Mouse (Mus musculus): ENCODE data around the gene Chrdl2. TPM values are rescaled to one million over a fixed set of nuclear protein-coding genes. Genes with fewer than 3 reads are reported as not detected.
A peak's percentile ranks its signal among the peaks of the same experiment; 100 is the strongest.
"Not testable (repeated sequence)": the region's sequence is repeated elsewhere in the genome, so short reads cannot be mapped to it uniquely, and the experiment has no call there.

Gene Chrdl2
- under 1 TPM in 1 of 2 experiments, not detected in 1; 0.37 TPM for total RNA-seq (2021)
- long read RNA-seq, experiment 1: 0 reads
- long read RNA-seq, experiment 2: 0 reads

DNA sequence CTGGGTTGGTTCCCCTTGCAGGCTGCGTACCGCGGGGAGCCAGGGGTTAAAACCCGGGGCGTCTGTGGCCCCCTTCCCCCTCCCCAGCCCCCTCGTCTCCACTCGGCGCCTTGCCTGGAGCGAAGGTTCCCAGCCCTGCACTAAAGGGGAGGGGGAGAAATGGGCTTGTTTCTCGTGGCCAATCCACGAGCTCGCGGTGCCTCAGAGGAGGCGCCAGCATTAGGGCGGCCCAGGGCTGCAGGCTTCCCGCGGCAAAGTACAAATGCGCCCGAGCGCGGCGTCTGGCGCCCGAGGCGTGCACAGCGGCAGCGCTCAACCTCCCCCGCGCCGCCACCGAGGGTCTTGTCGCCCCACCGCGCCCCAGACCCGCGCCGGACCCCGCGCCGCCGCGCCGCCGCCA, at the start of gene Chrdl2:
Chrdl2 (plus strand) TSS at position 383 of the 400 bp plus-strand sequence.
- DNase-seq (ENCODE audit: low spot score in 2 of 2): peak; percentile 24 to 39

DNA sequence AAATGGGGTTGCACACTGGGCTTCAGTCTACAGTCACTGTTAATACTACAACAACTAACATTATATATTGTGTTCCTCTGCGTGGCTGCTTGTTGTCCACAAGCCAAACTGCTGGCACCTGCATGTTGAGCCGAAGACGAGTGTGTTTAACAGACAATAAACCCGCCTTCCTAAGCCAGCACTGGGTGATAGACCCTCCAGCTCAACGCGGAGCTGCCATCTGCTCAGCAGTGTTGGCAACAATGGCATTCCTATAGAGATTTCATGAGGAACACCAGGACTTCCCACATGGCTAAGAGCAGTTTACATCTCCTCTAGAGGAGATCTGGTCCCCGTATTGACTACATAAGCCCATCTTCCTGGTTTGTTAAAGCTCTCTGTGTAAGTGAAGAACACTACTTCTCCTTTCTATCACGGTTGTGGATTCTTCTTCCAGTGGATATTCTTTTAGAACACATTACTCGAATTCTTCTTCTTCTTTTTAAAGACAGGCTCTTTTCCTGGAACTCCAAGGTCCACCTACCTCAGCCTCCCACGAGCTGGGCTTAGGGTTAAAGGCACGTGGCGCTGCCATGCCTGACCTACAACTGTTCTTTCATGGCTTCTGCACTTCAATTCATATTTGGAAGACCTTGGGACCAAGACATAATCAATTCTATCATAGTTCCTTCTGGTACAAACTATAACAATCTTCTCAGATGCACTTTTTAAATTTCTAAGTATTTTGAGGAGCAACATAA, 48.6 kb upstream of the Chrdl2 start:
- DNase-seq (ENCODE audit: low spot score in 2 of 2): no peak

DNA sequence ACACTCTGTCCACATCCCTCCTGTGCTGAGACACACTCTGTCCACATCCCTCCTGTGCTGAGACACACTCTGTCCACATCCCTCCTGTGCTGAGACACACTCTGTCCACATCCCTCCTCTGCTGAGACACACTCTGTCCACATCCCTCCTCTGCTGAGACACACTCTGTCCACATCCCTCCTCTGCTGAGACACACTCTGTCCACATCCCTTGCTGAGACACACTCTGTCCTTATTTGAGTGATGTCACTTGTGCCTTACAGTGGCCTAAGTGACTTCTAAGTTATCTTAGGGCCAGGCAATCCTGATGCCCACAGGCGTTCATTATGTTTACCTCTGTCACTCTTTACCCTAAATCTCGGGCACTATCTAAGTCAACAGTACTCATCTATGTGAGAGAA, 45.4 kb upstream of the Chrdl2 start:
- DNase-seq (ENCODE audit: low spot score in 2 of 2): not testable (repeated sequence)

DNA sequence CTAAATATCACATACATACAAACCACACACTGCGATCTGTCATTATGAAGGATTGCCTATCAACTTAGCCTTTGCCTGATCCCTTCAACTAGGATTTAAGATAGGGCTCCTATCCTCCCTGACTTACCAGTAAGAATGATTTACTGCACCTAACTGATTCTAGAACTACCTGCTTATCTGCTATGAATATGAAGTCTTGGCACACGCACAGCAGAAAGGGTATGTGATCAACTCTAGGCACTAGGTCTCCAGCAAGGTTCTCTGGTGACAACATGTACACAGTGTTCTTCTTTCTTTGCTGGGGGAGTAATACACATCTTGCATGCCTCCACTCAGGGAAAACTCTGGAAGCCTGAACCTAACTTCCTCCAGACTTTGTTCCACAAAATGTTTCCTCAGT, 44.5 kb upstream of the Chrdl2 start:
- no peak for DNase-seq (ENCODE audit: low spot score in 2 of 2)

DNA sequence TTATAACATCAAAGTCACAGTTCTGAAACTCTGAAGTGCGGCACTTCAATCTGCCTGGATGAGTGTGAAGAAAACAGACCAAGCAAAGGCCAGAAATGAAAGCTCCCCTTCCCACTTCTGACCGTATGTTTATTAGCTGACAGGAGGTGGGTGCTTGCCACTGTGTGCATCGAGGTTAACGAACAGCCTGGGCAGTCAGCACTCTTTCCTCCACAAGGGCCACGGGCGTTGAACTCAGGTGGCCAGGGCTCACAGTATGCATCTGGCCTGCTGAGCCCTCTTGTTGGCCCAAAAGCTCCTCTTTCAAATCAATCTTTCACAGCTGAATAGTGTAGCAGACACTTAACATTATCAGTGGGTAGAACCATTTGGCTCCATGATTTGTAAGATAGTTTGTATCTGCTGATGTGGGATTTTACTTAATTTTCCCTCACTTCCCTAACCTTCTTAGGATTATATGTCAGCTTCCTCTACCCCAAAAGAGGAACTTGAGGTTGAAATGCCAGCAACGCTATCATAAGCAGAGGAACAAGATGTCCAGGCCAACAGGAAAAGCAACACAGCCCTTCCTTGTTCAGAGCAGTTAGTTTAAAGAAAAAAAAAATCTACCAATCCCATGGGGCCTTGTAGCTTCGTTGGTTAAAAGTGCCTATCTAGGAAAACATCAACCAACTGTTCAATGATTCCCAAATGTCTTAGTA, 43.3 kb upstream of the Chrdl2 start:
- DNase-seq (ENCODE audit: low spot score in 2 of 2): no peak

DNA sequence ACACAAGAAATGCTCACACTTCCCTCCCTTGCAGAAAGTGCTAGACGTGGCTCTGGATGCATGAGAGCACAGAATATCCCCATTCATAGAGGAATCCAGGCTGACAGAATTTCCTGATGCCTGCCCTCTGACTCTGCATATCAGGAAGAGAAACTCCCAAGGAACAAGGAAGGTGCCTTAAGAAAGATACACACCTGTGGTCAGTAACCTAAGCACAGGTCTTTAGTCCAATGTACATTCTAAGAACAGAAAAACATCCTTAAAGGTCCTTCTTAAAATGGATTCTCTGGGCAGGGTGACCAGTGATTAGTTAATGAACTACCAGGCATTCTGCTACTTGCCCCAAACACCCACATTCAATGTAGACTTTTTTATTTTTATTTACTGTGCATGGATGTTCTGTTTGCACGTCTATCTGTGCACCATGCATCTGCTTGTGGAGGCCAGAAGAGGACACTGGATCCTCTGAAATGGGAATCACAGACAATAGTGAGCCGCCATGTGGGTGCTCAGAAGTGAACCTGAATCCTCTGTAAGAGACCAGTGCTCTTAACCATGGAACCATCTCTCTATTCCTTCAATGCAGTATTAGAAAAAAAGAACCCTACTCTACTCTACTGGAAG, 42.6 kb upstream of the Chrdl2 start:
- no peak for DNase-seq (ENCODE audit: low spot score in 2 of 2)

DNA sequence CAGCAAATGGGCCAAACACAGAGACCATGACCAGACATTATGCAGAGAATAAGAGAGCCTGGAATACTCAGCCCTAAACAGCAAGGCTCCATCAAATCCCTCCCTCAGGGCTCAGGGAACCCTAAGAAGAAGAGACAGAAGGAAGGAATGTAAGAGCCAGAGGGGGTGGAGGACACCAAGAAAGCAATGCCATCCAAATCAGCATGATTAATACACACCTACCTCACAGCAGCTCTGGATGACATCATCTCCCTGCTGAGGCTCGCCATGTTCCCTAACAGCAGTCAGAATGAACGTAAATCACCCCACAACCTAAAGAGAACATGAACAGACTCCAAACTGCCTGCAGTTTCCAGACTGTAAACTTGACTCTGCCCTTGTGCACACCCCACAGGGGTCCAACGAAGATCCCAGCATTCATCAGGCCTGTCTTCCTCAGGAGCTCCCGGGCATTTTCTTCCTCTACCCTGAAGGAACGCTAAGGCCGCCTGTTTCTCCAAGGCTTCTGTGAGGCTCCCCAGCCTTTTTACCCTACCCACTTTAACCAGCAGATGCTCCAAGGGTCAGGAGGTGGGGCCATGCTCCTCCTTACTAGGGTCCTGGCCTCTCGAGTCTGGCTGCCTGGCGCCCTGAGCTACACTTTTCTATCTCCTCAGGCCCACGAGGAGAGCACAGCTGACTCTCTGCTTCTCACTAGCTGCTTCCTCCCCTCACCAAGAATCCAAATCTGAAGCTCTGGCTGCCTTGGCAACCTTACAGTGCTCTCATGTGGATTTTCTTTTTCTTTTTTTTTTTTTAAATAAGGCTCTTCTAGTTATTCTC, 40.7 kb upstream of the Chrdl2 start:
- peak; percentile 53 to 74 for DNase-seq (ENCODE audit: low spot score in 2 of 2)

DNA sequence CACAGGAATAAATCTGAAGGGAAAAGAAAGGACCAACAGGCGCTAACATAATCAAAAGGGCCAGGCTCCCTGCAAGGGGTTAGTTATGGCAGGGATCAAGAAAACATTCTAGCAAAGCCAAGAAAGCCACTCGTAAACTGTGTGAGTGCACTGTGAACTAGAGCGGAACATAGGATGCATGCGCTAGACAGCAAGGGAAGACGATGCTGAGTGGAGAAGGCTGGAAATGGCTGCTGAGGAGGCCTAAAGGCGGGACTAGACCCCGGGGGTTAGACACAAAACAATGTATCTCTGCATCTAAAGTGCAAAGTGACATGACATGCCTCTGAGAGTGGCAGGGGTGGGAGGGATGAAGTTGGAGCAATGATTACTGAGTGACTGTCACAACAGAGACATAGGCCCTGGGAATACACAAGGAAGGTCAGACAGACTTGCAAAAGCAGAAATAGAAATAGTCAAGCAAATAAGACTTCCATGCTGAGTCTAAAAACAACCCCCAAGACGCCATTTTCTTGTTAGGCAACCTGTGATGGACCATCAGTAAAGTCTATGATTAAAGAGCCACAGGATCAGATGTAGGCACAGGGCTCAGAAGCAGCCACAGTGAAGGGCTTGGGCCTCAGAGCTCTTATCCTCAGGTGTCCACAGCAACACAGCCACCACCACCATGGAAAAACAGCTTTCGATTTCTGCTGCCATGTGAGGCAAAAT, 39.8 kb upstream of the Chrdl2 start:
- no peak for DNase-seq (ENCODE audit: low spot score in 2 of 2)

DNA sequence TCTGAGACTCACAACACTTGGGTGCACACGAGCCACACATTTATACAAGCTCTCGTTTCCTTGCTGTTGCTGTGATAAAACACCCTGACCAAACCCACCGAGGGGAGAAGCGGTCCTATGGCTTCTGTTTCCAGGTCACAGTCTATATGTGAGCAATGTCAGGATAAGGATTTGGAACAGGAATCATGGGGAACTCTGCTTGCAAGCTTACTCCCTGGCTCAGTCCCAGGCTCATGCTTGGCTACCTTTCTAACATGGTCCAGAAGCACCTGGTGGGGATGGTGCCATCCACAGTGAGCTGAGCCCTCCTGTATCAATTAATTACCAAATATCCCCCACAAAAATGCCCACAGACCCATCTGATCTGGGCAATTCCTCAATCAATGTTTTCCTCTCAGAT, 36.8 kb upstream of the Chrdl2 start:
- no peak for DNase-seq (ENCODE audit: low spot score in 2 of 2)

DNA sequence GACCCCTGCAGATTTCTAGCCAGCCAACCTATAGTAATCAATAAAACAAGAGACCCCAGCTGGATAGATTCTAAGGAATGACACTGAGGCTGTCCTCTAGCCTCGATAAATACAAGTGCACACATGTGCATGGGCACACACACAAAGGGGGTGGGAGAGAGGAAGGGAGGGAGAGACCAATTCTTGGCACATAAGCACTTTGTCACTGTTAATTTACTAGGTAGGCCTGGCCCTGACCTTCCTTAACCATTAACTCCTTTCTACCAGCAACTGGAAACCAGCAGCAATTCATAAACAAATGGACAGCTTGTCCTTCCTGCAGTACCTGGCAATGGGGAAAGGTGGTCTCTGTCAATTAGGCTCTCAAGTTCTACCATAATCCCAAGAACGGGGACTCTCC, 34.0 kb upstream of the Chrdl2 start:
- DNase-seq (ENCODE audit: low spot score in 2 of 2): no peak

DNA sequence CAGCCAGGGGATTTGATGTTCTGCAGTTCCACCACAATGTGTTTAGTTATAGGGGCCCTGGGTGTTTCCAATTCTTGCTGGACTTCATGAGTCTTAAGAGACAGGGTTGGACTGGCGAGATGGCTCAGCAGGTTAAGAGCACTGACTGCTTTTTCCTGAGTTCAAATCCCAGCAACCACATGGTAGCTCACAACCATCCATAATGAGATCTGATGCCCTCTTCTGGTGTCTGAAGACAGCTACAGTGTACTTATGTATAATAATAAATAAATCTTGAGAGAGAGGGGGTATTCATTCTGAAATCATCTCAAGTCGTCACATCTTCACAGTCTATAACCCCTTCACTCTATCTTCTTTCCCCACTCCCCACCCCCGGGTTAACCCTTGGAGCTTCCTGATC, 33.1 kb upstream of the Chrdl2 start:
- not testable (repeated sequence) for DNase-seq (ENCODE audit: low spot score in 2 of 2)

DNA sequence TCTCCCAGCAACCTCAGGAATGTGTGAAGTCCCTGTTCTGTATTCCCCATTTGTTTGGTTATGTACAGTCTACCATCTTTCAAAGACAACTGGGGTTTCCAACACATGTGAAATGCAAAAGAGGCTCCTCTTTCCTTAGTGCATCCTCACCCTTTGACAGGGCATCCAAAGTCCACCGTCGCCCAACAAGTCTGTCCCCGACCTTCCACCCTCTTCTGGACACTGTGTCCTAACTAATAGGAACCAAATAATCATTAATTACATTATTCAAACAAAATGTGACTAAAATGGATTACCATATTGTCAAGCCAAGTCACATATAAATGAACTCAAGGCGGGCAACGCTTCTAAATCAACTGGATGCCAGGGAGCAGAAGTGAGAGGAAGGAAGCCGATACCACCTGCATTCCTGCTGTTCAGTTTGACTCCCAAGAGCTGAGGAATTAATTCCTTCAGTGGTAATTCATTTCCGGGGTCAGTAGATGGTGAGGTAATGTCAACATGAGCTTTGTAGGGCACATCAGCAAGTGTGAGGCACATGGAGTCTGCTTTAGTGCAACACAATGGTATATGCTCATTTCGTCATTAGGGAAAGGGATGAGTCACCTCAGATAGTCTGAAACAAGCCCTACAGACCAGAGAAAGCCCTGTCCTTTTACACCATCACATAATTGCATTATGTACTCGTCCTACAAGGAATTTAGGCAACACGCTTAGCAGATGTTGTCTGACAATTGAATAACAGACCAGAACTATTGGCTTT, 31.6 kb upstream of the Chrdl2 start:
- no peak for DNase-seq (ENCODE audit: low spot score in 2 of 2)

DNA sequence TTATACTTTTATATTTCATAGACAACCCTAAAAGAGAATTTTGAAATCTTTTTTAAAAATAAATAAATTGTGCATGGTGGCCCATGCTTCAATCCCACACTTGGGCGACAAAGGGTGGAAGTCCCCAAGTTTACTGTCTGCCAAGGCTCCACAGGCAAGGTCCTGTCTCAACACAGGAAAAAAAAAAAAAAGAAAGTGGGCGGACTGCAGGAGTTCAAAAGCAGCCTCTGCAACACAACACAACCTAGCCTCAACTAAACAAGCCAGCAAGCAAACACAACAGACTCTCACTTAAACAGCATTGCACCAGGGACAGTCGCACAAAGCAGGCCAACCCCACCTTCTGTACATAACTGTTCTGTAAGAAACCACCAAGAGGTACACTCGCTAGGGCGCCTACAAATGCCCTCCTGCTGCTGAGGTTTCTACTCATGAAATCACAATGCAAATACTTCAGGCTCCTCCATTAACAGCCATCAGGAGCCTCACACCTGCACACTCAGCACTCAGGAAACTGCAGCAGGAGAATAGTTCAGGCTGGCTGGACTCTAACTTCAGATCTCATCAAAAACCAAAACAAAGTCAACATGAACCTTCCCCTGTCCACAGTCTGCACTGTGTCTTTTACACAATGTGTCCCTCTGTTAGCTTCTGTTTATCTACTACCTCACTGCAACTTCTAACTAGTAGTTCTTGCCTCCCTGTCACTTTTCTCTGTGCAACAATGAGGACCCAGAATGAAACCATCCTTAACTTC, 30.0 kb upstream of the Chrdl2 start:
- DNase-seq (ENCODE audit: low spot score in 2 of 2): no peak

DNA sequence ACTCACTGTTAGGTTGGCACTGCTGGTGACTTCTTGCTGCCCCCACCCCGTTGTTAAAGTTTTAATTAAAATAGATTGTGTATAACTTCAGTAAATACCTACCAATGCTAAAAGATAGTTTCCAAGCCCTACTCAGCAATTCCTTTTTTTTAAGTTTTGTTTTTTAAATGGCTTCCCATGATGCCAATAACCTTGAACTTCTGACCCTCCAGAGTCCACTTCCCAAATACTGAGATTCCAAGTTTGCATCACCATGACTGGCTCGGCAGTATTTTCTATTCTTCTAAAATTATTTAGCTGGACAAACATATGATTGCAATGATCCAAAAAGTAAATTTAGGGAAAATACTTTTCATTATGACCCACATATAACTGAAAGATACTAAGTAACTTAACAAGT, 27.9 kb upstream of the Chrdl2 start:
- DNase-seq (ENCODE audit: low spot score in 2 of 2): no peak

DNA sequence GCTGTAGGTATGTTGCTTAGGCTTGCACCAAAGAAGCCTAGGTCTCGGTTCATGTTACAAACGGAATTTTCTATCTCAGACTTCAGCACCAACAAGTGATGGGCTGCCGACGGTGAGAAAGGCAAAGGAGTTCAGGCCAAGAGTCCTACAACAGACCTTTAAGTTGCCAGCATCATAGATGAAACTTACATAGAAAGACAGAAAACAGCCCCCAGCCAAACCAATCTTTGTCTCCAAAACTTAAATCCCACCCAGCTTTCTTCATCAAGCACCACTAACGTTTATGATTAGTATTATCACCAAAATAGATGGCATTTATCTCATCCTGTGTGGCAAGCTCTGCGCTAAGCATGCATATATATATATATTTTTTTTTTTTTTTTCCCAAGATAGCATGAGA, 26.9 kb upstream of the Chrdl2 start:
- no peak for DNase-seq (ENCODE audit: low spot score in 2 of 2)

DNA sequence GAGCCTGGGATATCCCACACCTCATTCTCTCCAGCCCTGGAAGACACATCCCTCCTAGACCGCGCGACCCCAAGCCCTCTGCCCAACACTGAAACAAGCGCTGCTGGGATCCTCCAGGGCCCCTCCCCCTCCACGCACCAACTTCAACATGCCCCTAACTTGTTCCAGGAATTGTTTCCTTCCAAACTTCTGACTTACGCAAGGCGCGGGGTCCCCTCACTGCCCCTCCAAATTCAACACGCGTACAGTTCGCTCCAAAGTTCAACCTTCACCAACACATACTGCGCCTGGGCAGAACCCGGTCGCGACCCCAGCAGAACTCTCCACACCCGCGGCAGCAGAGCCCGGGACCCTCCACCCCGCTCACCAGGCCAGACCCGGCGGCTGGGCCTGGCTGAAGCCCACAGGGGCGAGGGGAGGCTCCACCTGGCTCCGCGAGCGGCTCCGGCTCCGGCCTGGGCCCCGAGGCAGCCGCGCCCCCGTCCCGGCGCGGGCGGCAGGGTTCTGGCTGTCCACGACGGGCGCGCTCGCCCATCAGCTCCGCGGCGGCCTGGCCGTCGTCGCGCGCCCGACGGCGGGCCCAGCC, 26.3 kb upstream of the Chrdl2 start:
- peak in 1 of 2 experiments; percentile 34 for DNase-seq (ENCODE audit: low spot score in 2 of 2)

DNA sequence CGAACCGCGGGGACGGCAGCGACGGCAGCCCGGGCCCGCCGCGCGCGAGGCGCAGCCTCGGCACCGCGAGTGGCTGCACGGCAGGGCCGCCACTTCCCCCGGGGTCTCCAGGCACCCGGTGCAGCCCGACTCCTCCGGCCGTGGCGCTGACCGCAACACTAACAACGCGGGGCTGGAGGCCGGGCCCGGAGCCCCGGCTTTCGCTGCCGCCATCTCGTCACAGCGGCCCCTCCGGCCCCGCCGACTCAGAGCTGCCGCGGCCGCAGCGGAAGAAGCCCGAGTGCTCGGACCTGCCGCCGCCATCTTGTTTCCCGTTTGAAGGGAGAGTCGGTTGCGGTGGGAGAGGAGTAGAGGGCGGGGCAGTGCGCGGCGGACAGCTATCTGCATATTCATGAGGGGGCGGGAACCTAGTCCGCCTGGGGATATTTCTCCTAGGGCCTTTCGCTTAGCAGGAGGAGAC, 25.8 kb upstream of the Chrdl2 start, which contains the start of gene Rnf169:
Rnf169 (minus strand) TSS at position 317 of the 460 bp plus-strand sequence.
- peak; percentile 85 to 91 for DNase-seq (ENCODE audit: low spot score in 2 of 2)

DNA sequence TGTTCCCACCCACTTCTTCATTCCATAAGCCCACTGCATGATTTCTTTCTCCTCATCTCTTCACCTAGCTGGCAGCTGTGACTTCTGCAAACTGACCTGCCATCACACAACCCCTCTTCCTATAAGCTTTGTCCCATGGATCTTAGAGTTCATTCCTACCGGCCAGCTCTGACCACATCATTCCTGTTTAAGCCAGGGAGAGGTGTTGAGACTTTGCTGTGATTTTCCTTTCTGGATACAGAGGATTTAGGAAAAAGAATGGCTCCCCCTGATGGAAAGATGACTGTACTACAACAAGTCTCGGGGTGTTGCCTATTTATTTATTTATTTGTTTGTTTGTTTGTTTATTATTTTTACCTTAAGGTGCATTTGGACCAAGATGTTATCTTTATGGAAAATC, 24.7 kb upstream of the Chrdl2 start:
- peak in 1 of 2 experiments; percentile 51 for DNase-seq (ENCODE audit: low spot score in 2 of 2)
